Mouse (Mus musculus) CH12.LX (cell line): ENCODE measurements around the gene Fam92b.

Source experiments
- CTCF ChIP-seq, 2 experiments: IDR thresholded peaks in 1 of 2; conservative IDR thresholded peaks in 1 of 2; 2 replicates each; pipeline ENCODE4 v1.5.1; 2011 to 2012; ENCODE audit warnings: low read depth in 2 of 2, low read length in 2 of 2, improper control_type of control experiment in 1 of 2, inconsistent platforms in 1 of 2, mild to moderate bottlenecking in 1 of 2, moderate library complexity in 1 of 2
- ETS1 ChIP-seq: conservative IDR thresholded peaks from 2 replicates; pipeline ENCODE4 v1.6.1; 2012; ENCODE audit warnings: low read depth, mild to moderate bottlenecking, inconsistent platforms, low read length, improper control_type of control experiment, moderate library complexity
- MEF2A ChIP-seq: IDR thresholded peaks from 2 replicates; pipeline ENCODE4 v1.6.1; 2014; ENCODE audit warnings: low read depth, mild to moderate bottlenecking, inconsistent platforms, low read length, improper control_type of control experiment, borderline replicate concordance
- MYC ChIP-seq: IDR thresholded peaks from 2 replicates; pipeline ENCODE4 v1.6.1; 2011; ENCODE audit warnings: low read depth, mild to moderate bottlenecking, improper control_type of control experiment, low read length
- TCF12 ChIP-seq: IDR thresholded peaks from 2 replicates; pipeline ENCODE4 v1.6.1; 2014; ENCODE audit warnings: low read depth, mild to moderate bottlenecking, inconsistent platforms, low read length, improper control_type of control experiment
- USF1 ChIP-seq: IDR thresholded peaks from 2 replicates; pipeline ENCODE4 v1.6.1; 2014; ENCODE audit warnings: low read depth, mild to moderate bottlenecking, inconsistent platforms, low read length, improper control_type of control experiment
- ZC3H11A ChIP-seq: IDR thresholded peaks from 2 replicates; pipeline ENCODE4 v1.6.1; 2012; ENCODE audit warnings: low read depth, mild to moderate bottlenecking, inconsistent platforms, low read length, improper control_type of control experiment

DNA sequence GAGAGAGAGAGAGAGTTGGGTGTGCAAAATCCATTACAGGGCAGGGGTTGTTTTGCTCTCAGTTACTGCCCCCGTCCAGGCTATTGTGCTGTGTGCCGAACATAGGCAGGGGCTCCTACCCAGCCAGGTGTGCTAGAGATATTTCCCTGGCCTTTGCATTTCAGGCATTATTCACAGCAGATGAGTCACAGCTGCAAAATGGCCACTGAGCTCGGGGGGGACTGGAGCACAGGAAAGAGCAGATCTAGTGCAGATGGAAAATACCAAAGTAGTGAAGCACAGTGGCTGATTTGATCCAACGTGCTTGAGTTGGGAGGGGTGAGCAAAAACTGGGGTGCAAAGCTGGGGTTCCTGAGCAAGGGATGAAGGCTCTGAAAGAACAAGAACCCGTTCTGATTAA is 56.3 kb downstream of the Fam92b start:
- TF ChIP-seq MEF2A (no peak), CTCF (conservative IDR thresholded peaks at IDR 0.05 in 1 of 2, IDR thresholded peaks at IDR 0.05 in 1 of 2; ENCODE audit: low read depth in 2 of 2, low read length in 2 of 2) (no peak), USF1 (no peak), ZC3H11A (no peak), MYC (no peak), ETS1 (no peak), TCF12 (no peak)
